Mouse (Mus musculus): ENCODE measurements around the gene Atf7.

- no peak for TF ChIP-seq CTCF (conservative IDR thresholded peaks at IDR 0.05; ENCODE audit: low read length)
- no peak for TF ChIP-seq POU5F1 (IDR thresholded peaks at IDR 0.05; ENCODE audit: borderline replicate concordance, low read length)
Measured at GRCm38 (mm10) chr15:102663825-102664224, 38.6 kb upstream of the Atf7 start.

Measured in E14TG2a.4 (cell line).